Mouse (Mus musculus) liver, embryonic 13.5 days (tissue): ENCODE results near the gene St6gal1. TPM values are rescaled to one million over a fixed set of nuclear protein-coding genes. Genes with fewer than 3 reads are reported as not detected.

Experiments
- ATAC-seq: fragments of 200-750 bp; cut with Nextera tagmentation; 2 replicates; pipeline ENCODE4 v1.8.0; 2017; ENCODE audit warnings: low read depth, mild to moderate bottlenecking, moderate number of reproducible peaks, moderate library complexity
- DNase-seq: peaks from one replicate; pipeline ENCODE4 v3.0.0; 2022
- H3K27ac ChIP-seq: fragments of 300-500 bp; sonication (generic); 2 replicates; pipeline ENCODE4 v1.5.1; 2015; ENCODE audit warnings: moderate library complexity, mild to moderate bottlenecking, inconsistent platforms
- H3K27me3 ChIP-seq: fragments of 300-500 bp; sonication (generic); 2 replicates; pipeline ENCODE4 v1.6.1; 2015; ENCODE audit warnings: mild to moderate bottlenecking, inconsistent platforms
- H3K36me3 ChIP-seq: fragments of 300-500 bp; sonication (generic); 2 replicates; pipeline ENCODE4 v1.6.1; 2015; ENCODE audit warnings: mild to moderate bottlenecking, inconsistent platforms
- H3K4me1 ChIP-seq: fragments of 300-500 bp; sonication (generic); replicated peaks from 2 replicates; pipeline ENCODE4 v1.6.1; 2015; ENCODE audit warnings: inconsistent platforms
- H3K4me2 ChIP-seq: fragments of 300-500 bp; sonication (generic); 2 replicates; pipeline ENCODE4 v1.6.1; 2015; ENCODE audit warnings: inconsistent platforms, mild to moderate bottlenecking, moderate library complexity
- H3K4me3 ChIP-seq: fragments of 300-500 bp; sonication (generic); replicated peaks from 2 replicates; pipeline ENCODE4 v1.5.1; 2015; ENCODE audit warnings: mild to moderate bottlenecking, inconsistent platforms
- H3K9ac ChIP-seq: fragments of 300-500 bp; sonication (generic); 2 replicates; pipeline ENCODE4 v1.6.1; 2015; ENCODE audit warnings: mild to moderate bottlenecking, inconsistent platforms
- H3K9me3 ChIP-seq: fragments of 300-500 bp; sonication (generic); replicated peaks from 2 replicates; pipeline ENCODE4 v1.6.1; 2016; ENCODE audit warnings: inconsistent platforms
- WGBS: fragments of 180-500 bp; shearing (Covaris S2); methylation state at CpG from one replicate; pipeline ENCODE4 v1.1.7; 2015; ENCODE audit not compliant: insufficient replicate concordance; 5-methylcytosine and 5-hydroxymethylcytosine counted together
- polyA plus RNA-seq: library from polyadenylated mRNA; unstranded; fragments of >200 nt; fragmentation: Nextera tagmentation; extraction: Ambion mirVana; gene quantifications from 2 replicates; pipeline ENCODE4 v1.2.1, GENCODE M21; 2015

Gene St6gal1
- polyA plus RNA-seq, 1 experiment from 2014 or later: 7.5 TPM

GRCm38 (mm10) chr16:23403008-23403755, 178.6 kb downstream of the St6gal1 start:
- no peaks in the 10 kb centered on the region for H3K36me3 ChIP-seq
- no peak for ATAC-seq
- no peak overlapping the region for H3K9ac ChIP-seq
- H3K4me1 ChIP-seq: peaks cover 3% of the 10 kb centered on the region; the same call in 1 of the 2 replicates
- 39% methylated on average over 8 of the region's 8 CpGs for WGBS
- H3K4me2 ChIP-seq: no peak overlapping the region
- no peaks in the 10 kb centered on the region for H3K9me3 ChIP-seq
- H3K4me3 ChIP-seq: no peak overlapping the region
- no peaks in the 10 kb centered on the region for H3K27me3 ChIP-seq
- peak; percentile 14 for DNase-seq
- no peak overlapping the region for H3K27ac ChIP-seq

Other genes with a start within 250 kb of the St6gal1 start
- 6.6 and 7.0 TPM in 2 replicates for gene Kng2, start 195.3 kb upstream of the St6gal1 start, polyA plus RNA-seq
- gene Kng1, start 166.9 kb upstream of the St6gal1 start, polyA plus RNA-seq: 274 and 287 TPM in 2 replicates
- 75.2 and 94.5 TPM in 2 replicates for gene Eif4a2, start 117.3 kb upstream of the St6gal1 start, polyA plus RNA-seq
- gene Rfc4, start 97.0 kb upstream of the St6gal1 start, polyA plus RNA-seq: 199 and 218 TPM in 2 replicates
- gene Adipoq, start 78.2 kb upstream of the St6gal1 start, polyA plus RNA-seq: not detected in 2 replicates
- gene Rtp1, start 204.4 kb downstream of the St6gal1 start, polyA plus RNA-seq: not detected in 2 replicates